Mouse (Mus musculus) cerebellum, adult 9-11 months (tissue): ENCODE results near the gene Hpcal1.
A peak's percentile ranks its signal among the peaks of the same experiment; 100 is the strongest.

ENCODE experiments used
- DNase-seq: peaks from one replicate; pipeline ENCODE4 v3.0.0; 2022

Gene Hpcal1

DNA sequence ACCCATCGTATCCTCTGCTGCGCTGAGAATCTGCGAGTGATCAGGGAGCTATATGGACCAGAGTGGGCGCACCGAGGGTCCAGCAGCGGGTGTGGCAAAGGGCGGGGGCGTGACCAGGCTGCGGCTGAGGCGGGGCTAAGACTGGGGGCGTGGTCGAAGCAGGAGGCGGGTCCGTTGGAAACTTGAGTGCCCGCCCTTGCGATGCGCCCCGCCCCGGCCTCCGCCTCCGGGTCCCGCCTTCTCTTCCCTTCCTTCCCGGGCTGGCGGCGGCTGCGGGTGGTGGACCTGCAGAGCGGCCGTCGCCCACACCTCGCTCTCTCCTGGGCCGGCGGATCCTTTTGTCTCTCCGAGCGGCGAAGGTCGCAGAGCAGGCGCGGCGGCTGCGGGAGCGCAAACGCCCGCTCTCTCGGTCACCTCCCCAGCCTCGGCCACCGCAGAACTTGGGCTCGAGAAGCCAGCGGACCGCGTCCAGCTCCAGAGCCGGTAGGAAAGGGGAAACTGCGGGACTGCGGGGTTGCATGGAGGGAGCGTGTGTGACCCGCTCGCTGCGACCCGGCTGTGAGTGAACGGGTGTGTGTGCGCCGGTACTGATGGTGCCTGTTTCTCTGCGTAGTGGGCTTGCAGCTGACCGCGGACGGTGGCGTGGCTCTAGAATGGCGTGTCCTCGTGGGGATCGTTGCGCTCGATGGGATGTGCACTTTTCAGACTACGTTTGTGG is at the start of gene Hpcal1:
Hpcal1 (plus strand) TSS at position 293 of the 718 bp plus-strand sequence.
- DNase-seq = peak; percentile 92

- no peak for DNase-seq
Observed at GRCm38 (mm10) chr12:17641269-17641668, 49.4 kb upstream of the Hpcal1 start.

- DNase-seq = no peak
Observed at GRCm38 (mm10) chr12:17644385-17645222, 46.1 kb upstream of the Hpcal1 start.

- DNase-seq = no peak
Observed at GRCm38 (mm10) chr12:17646457-17646856, 44.2 kb upstream of the Hpcal1 start.

GRCm38 (mm10) chr12:17651223-17652095 is 39.2 kb upstream of the Hpcal1 start:
- DNase-seq = peak; percentile 55

DNA sequence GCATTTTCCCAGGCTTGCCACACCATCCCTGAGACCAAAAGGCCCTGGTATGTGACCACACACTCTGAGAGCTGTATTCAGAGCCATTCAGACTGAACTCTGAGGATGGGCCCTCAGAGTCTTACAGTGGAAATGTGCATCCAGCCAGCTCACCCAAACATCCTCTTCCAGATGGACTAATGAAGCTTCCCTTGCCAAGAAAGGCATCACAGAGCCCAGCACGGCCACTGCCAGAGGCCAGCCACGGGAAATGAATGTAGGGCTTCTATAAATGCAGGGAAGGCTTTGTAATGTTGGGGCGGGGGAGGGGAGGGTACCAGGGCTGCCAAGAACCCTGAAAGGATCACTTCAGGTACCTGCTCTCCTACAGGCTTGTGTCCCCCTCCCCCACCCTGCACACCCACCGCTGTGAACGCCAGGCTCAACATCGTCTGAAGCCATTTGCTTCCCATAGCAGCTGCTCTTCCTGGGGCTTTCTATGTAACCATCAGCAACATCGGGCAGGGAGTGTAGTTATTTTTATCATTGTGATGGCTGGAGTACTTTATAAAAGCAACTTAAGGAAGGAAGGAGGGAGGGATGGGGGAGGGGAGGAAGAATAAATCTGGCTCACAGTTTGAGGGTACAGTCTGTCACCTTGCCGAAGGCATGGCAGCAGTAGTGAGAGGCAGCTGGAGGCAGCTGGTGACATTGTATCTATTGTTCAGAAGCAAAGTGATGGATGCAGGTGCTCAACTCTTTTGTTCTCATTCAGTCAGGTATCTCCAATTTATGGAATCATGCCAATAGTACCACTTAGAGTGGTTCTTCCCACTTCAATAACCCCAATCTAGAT is 38.2 kb upstream of the Hpcal1 start:
- peak; percentile 62 for DNase-seq

GRCm38 (mm10) chr12:17653051-17653783 is 37.4 kb upstream of the Hpcal1 start:
- peak; percentile 97 for DNase-seq

DNA sequence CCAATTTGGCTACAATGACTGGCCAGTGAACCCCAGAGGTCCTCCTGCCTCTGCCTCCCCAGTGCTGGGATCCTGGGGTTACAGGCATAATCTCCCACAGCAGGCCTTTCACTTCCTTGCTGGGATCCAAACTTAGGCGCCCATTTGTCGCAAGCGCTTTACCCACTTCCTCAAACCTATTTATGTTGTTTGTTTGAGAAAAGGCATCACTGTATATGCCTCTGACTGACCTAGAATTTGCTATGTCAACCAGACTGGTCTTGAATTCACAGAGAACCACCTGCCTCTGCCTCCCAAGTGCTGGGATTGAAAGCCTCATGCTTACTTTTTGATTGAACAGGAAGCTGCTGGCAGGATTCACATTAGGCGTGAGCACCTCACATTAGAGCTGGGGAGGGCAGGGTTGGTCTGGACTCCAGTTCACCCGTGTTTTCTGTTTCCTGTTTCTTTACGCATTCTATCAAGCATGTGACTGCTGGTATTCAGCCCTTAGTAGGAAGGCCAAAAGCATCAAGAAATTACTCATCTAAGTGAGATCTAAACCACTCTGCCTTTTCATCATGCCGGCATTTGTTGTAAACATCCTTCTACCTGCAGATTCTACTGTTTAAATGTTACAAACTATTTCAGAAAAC is 33.0 kb upstream of the Hpcal1 start:
- DNase-seq = no peak

DNA sequence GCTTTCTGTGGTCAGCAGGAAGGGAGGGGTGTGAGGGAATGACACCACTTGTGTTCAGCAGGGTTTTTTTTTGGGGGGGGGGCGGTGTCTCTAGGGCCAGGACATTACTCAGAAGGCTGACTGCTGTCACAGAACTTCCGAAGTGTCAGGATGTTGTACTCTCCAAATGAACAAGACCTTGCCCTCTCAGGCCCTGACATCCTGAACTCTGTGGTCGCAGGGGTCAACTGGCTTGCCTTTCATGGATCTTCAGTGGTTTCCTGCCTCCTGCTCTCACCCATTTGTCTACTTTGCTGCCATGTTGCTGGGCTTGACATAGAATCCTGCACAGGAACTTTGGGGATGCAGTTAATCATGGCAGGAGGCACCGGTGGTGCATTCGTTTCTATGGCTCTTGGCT is 32.1 kb upstream of the Hpcal1 start:
- no peak for DNase-seq

GRCm38 (mm10) chr12:17661483-17661920 is 29.2 kb upstream of the Hpcal1 start:
- peak; percentile 75 for DNase-seq

GRCm38 (mm10) chr12:17663991-17664635 is 26.5 kb upstream of the Hpcal1 start:
- DNase-seq = peak; percentile 93

DNA sequence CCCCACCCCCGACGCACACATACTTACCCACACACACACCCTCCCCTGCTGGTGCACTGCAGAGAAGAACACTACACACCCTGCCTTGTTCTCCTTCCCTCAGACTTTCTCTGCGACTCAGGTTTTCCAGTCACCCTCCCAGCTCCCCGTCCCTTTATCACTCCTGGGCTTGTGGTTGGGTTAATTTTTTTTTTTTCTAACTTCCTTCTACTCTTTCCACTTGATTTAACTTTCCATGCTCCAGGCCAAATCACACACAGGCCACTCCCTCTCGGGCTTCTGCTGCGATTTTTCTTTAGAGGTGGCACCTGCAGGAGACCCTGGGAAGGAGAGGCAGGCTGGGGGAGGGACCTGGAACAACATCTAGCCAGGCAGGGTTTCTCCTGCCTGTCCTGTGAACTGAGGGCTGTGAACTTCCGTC is 24.7 kb upstream of the Hpcal1 start:
- no peak for DNase-seq

DNA sequence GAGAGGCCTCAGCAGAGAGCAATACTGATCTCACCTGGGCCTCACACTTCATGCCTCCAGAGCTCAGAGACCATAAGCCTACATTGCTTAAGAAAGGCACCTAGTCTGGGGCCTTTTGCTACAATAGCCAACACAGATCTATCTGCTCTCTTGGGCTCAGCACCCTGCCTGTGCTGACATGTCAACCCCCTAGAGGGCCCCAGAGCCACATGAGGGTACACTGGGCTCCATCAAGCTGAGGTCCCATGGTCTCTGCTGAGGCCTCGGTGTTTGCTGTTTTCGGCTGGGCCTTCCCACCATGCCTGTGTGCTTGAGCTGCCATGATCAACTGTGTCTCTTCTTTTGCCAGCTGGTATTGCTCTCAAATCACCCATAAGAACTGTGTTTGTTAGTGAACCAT is 24.0 kb upstream of the Hpcal1 start:
- DNase-seq = no peak

GRCm38 (mm10) chr12:17673729-17674128 is 16.9 kb upstream of the Hpcal1 start:
- DNase-seq = no peak

- no peak for DNase-seq
Observed at GRCm38 (mm10) chr12:17674182-17674812, 16.4 kb upstream of the Hpcal1 start.

- DNase-seq = no peak
Observed at GRCm38 (mm10) chr12:17677743-17678142, 12.9 kb upstream of the Hpcal1 start.

GRCm38 (mm10) chr12:17679571-17679970 is 11.1 kb upstream of the Hpcal1 start:
- DNase-seq = no peak

- DNase-seq = no peak
Observed at GRCm38 (mm10) chr12:17682161-17682560, 8.5 kb upstream of the Hpcal1 start.

GRCm38 (mm10) chr12:17684315-17684714 is 6.3 kb upstream of the Hpcal1 start:
- no peak for DNase-seq

DNA sequence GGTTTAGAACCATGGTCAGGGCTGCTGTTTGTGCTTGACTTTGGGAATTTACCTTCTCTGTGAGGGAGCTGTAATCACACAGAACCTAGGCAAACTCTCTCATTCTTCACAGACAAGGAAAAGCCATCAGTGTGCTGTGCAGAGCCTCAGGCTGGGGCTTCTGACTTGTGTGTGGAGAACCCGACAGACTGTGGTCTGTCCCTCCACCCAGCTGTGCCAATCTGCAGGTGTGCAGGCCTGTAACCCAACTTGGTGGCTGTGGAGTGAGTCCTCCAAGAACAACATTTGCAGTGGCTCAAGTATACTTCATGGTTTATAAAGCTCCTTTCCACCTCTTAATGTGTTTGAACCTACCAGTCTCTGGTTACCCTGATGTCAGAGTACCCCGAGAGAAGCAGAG is 4.5 kb upstream of the Hpcal1 start:
- no peak for DNase-seq
